Mouse (Mus musculus): ENCODE results near the gene Mki67.
A peak's percentile ranks its signal among the peaks of the same experiment; 100 is the strongest.

The Mki67 gene

DNA sequence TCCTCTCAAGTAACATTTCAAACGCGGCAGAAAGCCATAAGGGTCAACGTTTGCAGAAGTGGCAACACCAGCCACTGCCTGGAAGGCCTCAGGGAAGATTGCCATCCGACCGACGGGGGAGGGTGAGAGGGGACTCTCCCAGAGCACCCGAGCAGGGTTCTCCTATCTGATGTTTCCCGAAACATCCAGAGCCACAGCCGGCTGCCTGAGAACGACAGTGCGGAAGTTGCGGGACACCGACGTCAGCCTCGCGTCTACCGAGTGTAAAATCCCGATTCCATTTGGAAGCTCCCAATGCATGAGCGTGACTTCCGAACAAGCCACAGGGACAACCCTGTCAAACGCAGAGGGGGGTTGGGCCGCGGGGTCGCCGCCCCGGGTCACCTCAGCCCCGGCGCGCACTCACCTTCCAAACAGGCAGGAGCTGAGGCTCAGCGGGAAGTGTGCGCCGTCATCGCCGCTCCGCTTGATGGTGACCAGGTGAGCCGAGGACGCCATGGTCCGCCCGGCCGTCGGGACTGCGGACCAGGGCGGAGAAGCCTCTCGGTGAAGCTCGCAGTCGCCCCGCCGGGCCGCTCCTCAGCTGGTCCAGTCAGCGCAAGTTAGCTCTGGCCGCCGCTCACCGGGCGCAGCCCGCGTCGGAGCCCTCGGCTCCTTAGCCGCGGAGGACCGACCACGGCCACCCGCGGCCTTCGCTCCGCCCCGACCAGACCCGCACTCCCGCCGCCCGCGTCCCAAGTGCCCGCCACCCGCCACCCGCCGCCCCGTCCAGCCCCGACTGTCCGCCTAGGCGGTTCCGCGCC lies at the start of gene Mki67:
Gene Mki67, minus strand, starts transcription at position 720 of the 803 bp plus-strand sequence.
- peak in 1 of 2 experiments; percentile 5 for DNase-seq

DNA sequence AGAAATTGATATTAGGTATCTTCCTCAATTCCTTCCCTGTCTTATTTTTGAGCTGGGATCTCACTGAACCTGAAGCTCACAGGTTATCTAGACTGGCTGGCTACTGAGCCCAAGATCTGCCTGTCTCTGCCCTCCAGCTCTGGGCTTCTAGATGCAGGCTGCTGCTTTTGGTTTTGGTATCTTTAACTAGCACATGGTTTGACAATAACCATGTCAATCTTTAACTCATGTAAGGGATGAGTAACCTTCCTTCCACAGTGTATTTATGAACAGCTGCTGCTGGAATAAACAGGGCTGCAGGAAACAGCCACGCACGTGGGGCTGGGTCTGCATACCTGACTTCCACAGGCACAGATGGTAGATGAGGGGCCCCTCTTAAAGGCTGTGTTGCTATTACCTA lies 47.1 kb upstream of the Mki67 start:
- DNase-seq: no peak

DNA sequence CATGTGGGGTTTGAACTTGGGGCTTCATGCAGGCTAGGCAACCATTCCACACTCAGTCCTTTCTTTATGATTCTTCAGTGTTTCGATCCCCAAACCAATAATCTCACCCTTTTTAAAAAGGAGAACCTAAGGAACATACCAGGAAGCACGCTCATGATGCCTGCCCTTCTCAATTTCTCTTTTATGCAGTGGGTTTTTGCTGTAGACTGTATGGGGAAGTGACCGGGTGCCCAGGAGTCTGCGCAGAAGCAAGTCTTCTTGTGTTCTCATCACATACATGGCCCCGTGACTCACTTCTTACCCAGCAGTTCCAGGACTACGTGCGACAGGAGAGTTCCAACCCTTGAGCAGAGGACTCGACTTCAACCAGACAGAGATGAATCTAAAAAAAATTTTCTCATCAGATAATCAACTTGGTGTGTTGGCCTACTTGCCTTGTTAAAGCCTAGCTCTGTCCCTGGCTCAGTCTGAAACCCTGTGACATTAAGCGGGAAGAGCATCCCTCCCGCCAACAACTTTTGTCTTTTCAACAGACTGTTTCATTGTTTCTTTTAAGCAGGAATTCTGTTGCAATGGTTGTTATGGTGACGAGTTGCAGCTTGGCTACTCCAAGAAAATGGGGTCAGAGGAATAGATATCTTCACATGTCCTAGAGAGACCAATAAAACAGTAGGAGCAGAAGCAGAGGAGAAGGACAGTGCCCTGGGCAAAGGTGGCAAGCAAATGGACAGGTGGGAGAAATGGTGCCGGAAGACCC lies 42.8 kb upstream of the Mki67 start:
- no peak for DNase-seq

DNA sequence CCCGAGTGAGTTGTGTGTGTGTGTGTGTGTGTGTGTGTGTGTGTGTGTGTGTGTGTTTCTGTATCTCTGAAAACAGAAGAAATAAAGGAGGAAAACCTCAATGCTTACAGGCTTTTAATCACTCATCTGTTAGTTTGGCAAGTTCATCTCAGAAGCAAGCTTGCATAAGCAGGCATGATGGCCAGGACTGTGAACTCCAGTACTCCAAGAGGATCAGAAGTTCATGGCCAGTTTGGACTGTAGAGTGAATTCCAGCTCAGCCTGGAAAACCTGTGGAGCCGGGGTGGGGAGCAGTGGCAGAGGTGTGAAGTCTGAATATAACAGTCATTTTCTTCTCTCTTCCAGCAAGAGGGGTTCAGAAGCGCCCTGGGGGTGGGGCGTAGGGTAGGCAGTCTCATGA lies 42.0 kb upstream of the Mki67 start:
- no peak for DNase-seq

DNA sequence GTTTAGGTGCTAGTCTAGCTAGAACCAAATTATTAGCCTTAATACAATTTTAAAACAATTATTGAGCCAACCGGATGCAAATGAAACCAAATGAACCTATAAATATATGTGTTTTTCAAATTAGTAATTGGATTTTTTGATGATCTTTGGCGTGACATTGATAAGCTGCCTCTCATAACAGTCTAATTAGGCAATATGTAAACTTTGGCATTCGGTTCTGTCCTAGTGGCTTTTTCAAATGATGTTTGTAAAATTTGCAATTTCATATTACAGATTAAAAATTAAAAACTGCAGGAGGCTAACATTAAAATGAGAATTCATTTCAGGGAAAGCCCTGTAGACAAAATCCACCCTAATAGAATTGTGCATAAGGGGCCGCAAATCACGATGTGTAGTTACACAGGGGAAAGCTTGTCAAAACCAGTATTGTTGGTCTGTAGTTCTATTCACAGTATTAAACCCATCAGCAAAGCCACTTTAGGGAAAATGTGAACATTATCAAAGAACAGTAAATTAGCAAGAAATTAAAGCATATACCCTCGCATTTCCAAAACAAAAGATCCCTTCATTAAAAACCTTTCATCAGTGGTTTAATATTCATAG lies 40.9 kb upstream of the Mki67 start:
- no peak for DNase-seq

DNA sequence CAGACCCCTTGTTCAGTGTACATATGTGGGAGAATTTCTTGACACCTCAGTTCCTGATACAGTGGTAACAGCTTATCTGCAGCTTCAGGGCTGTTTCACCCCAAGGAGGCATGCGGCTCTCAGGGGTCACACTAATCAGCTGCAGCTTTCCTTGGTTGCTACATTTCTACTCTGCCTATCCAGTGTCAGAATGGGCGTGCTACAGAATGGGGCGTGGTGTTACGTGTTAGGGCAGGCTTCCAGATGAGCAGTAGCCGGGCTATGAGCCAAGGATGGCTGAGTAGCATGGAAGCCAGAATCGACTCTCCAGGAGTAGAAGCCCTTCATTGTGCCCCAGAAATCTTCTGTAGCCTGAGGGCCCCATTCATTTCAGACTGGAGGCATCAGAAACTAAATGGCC lies 32.8 kb upstream of the Mki67 start:
- peak in 1 of 2 experiments; percentile 6 for DNase-seq

DNA sequence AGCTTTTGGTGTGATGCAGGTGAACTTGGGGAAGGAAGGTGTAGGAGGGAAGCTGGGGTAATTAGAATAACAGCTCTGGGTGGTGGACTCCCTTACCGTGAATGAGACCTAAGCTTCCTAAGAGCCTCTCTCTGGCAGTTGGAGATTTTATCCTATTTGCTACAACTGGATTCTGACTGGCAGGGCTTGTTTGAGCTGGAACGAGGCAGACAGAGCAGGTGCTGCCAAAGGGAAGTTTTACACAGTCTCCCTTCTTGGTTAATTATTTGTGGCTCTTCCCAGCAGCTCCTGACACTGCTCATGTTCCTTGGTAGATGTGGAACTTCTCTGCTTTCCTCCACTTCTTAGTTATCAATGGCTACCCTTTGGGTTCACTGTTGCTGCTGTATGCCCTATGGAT lies 30.9 kb upstream of the Mki67 start:
- DNase-seq: no peak

DNA sequence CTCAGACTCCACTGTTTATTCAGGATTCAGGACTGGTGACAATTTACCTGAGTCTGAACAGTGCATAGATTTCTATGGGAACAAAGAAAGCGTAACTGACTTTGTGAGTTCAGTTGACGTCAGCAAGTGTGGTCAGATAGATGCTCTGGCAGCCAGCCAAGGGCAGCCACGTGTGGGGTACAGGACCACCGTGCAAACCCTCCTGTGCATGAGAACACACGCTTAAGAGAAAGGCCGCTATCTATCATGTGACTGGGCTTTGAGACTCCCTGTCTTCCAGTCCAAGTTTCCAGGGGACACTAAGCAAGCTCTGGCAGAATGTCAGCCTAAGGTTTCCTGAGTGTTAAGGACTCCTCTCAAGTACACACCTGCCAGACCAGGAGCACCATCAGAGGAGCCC lies 30.4 kb upstream of the Mki67 start:
- no peak for DNase-seq

DNA sequence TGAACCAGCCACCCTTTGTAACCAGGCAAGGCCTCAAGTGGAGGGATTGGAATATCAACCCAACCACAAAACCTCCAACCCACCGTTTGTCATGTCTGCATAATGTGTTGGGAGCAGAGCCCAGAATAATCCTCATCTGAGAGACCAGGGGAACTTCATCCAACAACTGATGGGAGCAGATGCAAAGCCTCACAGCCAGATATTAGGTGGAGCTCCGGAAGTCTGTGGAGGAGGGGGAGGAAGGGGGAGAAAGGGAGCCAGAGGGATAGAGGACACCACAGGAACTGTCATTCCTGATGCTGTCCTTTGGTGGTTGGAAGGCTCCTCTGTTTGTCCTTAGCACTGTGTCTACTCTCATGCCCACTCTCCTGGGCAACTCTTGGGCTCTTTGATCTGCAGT lies 28.9 kb upstream of the Mki67 start:
- DNase-seq: no peak

DNA sequence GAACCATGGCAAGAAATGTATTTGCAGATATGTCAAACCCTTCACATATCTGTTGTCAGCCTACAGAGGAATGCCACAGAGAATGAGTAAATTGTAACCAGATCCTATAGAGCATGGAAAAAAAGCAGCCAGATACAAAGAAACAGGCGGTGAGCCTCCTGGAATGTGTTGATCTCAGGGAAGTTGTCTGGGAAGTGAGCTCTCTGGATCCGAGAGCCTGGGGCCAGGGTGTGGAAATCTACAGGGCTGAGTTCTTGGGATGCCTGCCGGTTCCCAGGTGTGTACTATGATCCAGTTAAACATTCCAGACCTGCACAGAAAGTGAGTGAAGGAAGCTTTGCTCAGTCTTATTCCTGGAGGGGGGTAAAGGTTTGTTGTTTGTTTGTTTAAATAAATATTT lies 24.3 kb upstream of the Mki67 start:
- no peak for DNase-seq

DNA sequence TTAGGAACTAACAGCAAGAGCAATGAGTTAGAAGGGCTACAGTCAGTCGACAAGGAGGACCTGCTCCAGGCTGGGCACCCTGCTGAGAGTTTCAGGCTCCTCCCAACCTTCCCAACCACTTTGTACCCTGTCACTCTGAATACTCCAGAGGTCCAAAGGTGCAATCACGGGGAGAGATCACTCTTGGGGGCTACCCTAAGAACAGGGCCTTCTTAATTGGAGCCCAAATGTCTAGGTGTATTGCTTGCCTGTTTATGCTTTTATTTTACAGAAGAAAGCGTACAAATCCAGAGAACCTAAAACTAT lies 20.4 kb upstream of the Mki67 start:
- no peak for DNase-seq

DNA sequence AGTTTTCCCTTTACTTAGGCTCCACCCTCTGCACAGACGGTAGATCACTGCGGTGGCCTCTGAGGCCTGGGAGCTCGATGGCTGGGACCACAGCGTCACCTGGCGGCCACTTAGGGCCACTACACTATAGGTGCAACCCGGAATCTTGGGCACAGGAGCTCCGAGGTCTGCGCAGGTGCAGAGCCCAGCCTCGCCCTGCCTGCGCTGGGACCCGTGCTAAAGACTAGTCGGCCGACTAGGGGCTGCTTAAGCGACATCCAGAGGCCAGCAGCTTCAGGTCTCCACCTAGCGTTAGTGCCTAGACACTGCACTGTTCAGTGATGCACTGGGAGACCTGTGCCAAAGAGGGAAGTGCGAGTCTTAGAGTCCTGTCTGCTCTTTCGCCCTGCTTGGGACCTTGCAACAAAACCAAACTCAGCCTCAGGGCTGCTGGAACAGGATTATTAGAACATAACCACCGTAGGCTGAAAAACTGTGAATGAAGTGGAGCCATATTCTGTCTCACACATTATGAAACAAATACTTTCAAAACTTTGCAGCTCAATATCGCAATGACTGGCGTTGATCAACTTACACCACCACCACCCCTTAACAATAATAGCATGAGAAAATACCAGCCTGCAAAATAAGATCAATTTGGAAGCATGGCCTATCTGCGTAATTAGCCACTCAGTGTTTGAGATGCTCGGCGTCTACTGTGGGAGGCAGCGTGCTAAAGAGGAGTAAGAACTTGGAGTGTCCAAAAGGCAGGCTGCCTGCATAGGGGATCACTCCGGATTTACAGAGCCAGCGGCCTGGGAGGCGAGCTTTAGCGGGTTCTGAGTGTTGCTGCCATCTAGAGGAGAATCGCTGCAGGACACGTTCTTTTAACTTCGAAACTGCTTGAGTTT lies 19.8 kb upstream of the Mki67 start:
- DNase-seq: peak; percentile 76 to 78

DNA sequence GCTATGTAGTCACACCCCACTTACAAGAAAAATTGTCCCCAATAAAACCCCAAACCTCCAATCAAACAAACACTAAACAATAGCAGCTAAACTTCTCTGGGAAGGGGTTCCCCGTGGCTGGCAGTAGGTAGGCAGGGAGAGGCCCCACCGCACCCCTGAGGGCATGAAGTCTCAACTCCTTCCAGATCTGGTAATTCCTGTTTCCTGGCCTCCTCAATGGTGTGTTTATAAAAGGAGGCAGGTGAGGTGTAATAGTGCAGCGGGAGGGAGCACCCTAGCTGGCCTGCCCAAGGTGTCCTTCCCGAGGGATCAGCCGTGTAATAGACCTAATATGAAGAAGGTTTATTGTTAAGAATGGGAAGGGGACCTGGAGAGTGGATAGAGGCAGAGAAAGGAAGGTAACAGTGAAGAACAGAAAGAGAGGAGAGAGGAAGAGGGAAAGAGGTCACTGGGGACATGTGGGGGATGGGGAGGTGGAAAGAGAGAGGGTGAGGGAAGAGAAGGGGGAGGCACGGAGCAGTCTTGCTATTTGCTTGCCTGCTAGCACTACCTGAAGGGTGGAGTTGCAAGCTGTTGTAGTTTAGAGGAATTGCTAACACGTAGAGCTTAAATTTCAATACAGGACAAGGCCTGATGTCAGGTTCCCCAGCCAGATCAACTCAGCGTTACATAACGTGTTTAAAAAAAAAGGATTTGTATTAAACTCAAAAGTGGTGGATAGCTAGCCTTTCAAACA lies 18.9 kb upstream of the Mki67 start:
- no peak for DNase-seq

DNA sequence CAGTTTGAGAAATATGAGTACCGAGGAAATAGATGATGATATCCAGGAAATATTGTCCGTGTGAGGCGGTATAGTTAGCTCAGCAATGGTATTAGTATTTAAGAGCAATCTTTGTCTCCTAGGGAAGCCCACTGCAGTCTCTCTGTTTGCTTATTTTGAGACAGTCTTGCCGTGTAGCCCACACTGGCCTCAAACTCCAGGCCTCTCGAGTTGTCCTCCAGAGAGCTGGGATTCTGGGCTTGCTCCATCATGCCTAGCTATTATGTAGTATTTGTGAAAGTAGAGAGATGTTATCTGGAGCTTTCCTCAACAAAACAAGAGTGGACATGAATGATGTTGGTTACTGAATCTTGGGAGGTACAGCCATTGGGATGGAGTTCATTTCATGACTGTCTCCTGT lies 18.2 kb upstream of the Mki67 start:
- DNase-seq: no peak

DNA sequence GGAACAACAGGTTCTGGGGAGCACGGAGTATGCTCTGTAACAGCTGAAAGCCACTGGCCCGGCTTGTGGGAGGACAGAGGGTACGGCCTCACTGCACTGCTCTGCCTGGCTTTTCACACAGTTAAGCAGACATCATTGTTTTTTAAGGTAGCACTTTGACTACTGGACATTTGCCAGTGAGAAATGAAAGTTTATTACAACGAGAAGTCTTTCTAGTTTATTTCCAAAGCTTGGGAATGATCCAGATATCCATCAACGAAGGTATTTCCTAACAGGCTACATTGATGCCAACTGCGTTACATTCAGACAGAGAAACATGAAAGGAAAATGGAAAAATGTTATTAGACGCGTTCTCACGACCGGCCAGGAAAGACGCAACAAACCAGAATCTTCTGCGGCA lies 11.9 kb upstream of the Mki67 start:
- DNase-seq: no peak

DNA sequence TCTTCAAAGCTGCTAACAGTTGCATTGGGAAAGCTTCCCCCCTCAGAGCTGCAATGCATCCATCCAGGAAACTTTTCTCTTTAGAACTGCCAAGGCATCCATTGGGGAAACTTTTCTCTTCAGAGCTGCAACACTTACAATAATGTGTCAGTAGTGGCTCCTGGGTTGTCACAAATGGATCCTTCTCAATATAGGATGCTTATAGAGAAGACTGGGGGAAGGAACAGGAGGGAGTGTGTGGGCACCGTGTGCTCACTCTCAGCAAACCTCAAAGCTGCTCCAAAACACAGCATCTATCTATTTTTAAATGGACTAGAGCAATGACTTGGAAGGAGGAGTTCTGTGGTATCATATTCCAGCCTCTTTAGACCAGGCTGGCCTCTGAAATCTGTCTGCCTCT lies 10.5 kb upstream of the Mki67 start:
- no peak for DNase-seq

DNA sequence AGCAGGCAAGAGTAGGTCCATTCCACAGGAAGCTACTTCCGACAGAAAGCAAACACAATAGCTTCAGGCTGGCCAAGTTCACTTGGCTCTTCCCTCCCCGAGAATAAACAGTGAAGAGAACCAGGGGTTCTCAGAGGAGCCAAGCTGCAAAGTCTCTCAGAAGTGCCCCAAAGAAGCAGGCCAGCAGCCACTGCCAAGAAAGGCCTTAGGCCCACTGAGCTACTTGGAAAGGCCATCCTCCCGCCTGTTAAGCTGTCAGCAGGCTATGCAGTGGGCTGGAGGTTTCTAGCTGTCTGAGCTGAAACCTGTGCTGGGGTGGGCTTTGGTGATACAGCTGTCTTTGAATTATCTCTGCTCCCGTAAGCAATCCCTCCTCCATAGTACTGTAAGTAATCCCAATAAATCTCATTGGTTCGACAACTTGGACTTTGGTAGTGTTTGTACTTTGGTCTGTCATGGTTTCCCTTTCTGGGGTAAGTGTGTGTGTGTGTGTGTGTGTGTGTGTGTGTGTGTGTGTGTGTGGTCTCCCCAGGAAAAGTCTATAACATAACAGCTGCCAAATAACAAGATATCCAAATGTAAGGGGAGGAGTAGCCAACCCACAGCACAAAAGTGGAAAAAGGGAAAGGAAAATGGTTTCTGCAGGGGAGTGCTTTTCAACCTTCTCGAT lies 7.6 kb upstream of the Mki67 start:
- DNase-seq: no peak

DNA sequence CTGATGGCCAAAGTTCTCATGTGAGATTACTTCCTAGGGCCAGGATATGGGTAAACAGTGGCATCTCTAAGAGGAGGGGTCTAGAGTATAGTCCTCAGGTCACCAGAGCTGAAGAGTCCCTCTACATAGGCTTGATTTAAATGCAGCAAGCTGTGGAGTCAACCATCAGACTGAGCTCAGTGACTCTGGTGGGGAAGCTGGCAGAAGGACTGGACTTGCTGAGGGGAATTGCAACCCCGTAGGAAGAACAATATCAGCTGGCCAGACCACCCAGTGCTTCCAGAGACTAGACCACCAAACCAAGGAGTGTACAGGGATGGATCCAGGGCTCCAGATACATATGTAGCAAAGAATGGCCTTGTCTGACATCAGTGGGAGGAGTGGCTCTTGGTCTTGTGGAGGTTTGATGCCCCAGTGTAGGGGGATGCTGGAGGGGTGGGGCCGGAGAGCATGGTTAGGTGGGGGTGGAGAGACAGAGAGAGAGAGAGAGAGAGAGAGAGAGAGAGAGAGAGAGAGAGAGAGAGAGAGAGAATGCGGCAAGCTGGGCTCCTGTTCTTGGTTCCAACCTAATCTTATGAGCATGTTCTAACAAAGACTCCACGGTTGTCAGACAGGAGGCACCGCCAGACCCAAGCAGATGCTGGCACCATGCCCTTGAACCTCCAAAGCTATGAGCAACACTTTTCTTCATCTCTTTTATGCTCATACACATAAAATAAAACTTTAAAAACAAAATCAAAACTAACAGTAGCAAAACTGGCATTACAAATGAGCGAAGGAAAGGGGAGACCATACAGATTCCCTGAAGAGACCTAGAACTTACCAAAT lies 6.1 kb upstream of the Mki67 start:
- DNase-seq: no peak

DNA sequence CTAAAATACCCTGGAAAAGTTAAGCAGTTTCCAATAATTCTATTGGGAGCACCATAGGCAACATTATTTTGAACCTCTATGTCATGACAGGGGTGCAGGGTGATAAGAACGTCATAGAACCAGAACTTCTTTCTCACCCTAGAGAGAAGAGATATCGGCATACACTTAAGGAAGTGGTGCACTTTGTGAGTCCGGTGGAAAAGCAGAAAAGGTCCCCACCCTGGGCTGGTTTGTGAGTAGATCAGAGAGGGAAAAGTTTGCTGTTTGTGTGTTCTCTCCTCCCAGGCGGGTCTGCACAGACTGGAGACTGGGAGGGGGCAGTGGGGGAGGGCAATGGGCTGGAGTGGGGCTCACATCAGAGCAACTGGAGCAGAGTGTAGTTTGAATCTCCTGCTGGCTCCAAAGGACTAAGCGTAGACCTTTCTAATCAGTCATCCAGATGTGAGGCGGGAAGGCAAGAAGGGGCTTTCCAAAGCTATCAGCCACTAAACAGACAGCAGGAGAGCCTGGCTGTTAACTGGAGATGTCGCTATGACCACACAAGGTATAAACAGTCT lies 5.4 kb upstream of the Mki67 start:
- DNase-seq: no peak

DNA sequence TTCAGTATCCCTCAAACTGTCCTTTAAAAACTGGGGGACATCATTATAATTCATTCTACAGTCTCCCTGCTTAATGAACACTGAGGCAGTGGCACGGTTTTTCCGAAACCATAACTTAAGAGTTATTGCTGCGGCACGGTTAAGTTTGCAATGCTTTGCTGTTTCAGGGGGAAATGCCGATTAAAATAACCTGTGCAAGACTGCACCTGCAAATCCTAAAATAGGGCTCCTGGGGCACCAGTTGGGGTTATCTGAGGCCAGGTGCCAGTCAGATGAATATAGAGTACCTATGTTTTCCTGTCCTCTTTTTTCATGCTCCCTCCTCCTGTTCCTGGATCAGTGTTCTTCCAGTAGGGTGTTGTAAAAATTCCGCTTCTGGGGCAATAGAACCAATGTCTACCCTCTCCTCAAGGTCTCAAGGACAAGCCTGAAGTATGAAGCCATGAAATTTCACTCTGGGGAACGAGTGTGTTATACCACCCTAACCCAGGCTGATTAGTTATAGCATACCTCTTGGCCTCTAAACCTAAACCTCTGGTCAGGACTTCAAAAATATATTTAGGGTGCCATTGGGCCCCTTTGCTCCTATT lies 902 bp upstream of the Mki67 start:
- DNase-seq: no peak
